Mouse (Mus musculus): ENCODE data around the gene Armc12. TPM values are rescaled to one million over a fixed set of nuclear protein-coding genes. Genes with fewer than 3 reads are reported as not detected.
"Not testable (repeated sequence)": the region's sequence is repeated elsewhere in the genome, so short reads cannot be mapped to it uniquely, and the experiment has no call there.

Armc12 gene
- total RNA-seq, 2 experiments from 2014 or later = not detected

DNA sequence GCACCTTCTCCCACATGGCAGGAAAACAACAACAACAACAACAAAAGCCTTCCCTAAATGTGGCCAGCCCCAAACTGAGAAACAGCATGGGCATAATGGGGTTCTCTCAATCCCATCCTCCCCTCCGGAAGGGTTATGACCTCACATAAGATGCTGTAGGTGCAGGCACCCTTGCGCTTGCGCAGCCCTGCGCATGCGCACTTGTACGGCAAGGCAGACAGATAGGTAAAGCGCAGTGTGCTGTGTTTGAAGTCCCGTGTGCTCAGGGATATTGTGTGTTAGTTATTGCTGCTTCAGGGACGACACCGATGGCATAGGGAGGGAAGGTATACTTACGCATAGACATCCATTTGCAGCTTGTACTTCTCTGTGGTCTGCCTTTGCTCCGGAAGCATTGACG lies 2.7 kb downstream of the Armc12 start:
- DNase-seq = no peak

DNA sequence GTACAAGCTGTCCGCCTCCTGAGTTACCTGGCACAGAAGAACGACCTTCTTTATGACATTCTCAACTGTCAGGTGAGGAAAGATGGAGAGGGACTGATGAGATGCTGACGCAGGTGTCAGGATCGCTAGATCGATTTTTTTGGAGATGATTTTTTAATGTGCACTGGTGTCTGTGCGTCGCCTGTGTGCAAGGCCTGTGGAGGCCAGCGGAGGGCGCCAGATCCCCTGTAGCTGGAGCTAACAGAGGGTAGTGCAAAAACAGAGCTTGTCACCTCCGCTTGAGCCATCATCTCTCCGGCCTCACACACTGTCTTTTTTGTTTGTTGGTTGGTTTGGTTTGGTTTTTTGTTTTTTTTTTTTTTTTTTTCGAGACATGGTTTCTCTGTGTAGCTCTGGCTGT lies 7.3 kb downstream of the Armc12 start:
- no peak for DNase-seq

DNA sequence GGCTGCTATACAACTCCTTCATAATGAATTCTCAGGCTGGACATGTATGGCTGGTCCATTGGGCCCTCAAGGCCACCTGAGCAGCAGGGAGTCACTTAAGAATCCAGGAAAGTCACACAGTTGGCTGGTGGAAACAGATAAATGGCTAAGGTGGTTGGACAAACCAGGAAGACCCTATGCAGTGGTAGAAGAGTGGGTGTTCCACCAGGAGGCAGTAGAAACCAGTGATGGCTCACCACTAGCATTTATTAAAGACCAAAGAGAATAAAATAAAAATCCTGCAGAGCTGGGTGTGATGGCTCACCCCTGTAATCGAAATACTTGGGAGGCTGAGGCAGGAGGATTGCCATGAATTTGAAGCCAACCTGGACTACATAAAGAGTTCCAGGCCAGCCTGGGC lies 16.3 kb downstream of the Armc12 start:
- no peak for DNase-seq

DNA sequence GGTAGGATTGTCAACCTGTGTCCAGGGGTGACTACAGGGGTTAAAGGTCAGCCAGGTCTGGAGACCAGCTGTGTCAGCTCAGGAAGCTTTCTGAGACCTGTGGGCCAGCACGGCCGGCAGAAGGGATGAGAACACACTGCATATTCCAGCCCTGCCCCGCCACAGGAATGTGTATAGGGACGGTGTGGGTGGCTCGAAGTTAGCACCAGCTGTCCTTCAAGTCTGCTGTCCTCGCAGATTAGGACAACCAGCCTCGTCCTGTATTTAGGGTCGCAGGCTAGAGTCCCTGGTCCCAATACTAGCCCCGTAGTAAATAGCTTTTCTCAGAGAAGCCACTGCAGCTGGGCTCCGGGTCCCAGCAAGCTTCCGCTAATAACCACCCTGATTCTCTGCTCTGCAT lies 17.9 kb downstream of the Armc12 start:
- no peak for DNase-seq

DNA sequence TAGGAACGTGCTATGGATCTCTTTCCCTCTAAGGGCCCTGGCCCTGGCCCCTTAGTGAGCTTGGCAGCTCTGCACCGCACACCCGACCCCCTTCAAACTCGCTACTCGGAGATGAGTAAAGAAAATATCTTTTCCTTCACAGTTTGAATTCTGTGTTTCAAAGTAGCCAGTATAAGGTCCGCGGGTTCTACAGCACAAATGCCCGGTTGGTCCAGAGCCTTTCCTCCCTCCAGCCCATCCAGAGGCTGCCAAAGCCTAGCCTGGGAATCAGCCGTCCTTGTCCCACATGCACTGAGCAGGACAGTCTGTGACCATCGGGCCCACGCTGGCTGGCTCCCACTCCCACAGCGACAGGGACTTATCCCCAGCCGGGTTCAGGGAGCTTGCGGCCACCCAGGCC lies 18.5 kb downstream of the Armc12 start, which contains the start of gene Clpsl2:
Gene Clpsl2, plus strand, starts transcription at position 301 of the 400 bp plus-strand sequence.
- no peak for DNase-seq

DNA sequence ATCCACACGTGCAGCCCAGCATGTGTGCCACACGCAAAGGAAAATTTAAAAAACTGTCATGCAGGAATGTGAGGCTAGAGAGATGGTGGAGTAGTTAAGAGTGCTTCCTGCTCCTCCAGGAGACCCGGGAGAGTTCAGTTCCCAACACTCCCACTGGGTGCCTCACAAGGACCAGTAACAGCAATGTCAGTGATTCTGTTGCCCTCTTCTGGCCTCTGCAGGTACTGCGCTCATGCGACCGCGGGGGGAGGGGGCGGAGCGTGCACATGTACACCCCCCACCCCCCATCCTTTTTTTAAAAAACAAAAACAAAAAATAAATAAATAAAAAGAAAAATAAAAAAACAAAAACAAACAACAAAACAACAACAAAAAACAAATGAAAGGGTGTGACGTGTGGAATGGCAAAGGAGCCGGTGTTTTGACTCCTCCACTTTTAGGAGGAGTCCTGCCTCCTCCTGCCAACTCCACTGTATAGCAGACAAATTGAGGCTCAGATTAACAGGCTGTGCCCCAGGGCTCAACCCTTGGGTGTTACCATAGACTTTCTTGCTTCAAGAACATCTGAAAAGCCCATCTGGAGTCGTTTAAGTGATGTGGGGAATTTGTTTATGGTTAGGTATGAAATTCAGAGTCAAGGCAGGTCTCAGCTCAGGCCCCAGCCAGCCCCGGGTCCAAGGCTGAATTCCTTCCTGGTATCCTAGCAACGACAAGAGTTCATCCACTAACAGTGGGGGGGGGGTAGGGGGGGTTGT lies 22.6 kb downstream of the Armc12 start:
- DNase-seq = peak; percentile 64 to 72

DNA sequence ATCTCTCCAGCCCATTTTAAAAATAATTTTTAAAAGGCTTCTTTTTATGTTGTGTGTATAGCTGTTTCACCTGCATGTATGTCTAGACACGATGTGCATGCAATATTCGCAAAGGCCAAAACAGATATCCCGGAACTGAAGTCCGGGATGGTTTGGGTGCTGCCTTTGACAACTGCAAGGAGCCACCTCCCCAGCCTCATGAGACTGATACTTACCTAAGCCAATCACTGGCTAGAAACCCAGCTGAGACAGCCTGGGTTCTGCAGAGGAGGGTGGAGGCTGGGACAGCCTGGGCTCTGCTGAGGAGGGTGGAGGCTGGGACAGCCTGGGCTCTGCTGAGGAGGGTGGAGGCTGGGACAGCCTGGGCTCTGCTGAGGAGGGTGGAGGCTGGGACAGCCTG lies 23.4 kb downstream of the Armc12 start:
- DNase-seq = not testable (repeated sequence)

DNA sequence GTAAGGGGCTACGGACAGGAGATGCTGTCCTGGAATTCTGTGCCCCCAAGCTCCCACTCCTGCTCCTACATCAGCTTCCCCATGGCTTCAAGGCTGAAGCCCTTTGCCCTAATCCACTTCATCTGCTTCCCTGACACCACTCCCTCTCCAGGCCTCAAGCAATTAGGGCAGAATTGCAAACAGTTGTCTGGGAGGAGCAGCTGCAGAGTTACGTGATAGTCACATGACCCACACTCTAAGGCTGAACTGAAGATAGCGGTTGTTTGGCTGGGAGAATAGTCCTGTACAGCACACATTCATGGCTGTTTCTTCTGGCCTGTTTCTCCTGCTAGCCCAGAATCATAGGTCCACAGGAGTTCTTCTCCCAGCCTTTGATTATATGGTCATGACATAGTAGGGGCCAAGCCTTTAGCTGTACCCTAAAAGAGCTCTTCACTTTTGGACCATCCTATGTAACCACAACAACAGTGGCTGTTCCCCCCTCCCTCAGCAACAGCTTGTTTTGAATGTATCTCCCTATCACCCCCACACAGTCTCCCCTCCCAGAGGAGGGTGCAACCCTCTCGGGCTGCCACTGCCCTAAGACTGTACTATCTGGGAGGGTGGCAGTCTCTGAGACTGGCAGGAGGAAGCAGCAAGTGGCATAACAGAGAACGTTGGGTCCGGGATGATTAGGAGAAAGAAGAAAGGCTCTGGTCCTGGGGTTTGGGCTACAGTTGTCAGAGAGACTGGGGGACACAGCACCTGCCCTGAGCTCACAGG lies 26.2 kb downstream of the Armc12 start:
- DNase-seq = no peak

DNA sequence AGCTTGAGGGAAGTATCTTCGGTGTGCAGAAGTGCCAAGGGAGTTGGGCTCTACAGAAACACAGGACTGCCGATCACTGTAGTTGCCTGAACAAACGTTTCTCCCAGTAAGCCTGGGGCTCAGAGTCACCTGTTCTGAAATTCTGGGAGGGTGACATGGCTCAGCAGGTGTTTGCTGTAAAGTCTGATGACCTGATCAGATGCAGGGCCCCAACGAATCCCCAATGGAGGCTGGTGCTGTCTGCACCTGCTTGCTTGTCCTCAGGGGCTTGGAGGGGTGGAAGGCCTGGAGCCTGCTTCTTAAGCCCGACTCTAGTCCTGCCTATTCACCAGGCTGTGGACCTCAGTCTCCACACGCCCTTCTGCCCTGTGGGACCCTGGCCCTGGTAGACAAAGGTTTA lies 27.2 kb downstream of the Armc12 start:
- no peak for DNase-seq

DNA sequence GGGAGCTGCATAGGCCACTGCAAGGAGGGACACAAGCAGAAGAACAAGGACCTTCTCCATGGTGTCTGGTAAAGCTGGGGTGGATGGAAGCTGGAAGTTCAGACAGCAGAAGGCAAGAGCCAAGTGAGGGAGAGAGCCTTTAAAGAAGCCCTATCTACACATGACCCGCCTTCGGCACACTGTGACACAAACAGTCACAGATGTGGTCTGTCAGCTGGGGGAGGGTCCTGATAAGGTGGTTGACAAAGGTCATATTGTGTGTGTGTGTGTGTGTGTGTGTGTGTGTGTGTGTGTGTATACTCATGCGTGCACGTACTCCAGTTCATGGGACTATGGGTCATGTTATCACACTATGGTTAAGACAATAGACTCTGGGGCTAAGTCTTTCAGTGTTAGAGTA lies 30.0 kb downstream of the Armc12 start, which contains the start of gene Clps:
Gene Clps, minus strand, starts transcription at position 169 of the 400 bp plus-strand sequence.
- DNase-seq = no peak

DNA sequence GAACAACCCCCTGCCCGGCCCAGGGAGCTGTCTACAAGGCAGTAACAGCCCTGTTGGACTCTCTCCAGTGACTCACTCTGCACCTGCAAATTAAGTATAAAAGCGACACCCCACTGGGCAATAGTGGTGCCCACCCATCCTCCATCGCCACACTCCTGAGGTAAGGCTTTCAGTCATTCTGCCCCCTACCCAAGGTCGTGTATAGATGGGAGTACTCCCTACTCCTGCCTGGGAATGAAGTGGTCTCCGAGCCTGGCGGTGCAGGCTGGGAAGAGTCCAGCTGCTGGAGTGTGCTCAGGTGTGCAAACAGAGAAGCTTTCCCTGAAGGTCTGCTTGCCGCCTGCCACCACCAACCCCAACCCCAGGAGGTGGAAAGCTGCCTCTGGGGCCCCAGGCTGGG lies 31.0 kb downstream of the Armc12 start:
- DNase-seq = no peak

DNA sequence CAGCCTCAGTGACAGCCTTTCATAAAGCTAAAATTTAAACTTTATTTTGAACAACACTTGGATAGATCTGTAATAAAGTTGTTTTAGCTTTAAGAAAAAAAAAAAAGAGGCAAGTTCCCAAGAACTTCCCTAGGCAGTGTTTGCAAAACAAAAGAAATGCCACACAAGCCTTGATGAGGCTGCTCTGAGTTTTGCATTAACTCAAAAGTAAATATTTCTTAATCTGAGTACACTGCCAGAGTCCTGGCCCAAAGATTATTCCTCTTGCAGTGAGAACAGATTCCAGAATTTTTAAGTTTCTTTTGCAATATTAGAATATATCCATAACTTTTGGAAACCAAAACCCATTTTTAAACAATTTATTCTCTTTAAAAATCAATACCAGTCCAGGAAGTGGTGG lies 34.6 kb downstream of the Armc12 start:
- no peak for DNase-seq

DNA sequence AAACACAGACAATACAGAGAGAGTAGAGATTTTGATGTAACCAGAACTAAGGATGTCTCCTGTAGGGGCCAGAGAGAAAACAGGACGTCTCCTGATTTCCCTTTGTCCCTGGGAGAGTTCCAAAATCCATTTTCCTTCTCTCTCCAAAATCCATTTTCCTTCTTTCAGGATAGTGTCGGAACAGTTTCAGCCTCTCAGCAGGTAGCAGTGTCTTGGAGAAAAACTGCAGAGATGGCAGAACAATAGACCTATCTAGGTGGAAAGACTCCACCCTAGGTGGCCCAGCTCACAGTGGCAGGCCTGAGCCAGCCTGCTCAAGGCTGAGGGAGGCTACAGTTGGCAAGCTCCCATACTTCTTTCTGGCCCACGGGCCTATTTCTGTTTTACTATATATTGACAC lies 36.9 kb downstream of the Armc12 start:
- no peak for DNase-seq

DNA sequence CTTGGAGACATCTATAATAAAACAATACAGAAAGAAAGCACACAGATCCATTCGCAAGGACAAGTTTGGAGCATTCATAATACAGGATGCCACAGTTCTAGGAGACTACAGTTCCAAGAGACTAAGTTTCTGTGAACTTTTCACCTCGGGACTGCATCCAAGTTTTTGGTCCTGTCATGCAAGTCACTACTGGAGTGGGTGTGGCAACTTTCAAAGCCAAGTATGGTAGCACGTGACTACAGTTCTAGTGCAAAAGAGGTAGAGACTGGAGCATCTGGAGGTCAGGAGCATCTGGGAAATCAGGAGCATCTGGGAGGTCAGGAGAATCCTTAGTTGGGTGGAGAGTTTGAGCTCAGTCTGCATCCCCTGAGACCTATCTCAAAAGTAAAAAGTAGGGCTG lies 41.3 kb downstream of the Armc12 start:
- no peak for DNase-seq

DNA sequence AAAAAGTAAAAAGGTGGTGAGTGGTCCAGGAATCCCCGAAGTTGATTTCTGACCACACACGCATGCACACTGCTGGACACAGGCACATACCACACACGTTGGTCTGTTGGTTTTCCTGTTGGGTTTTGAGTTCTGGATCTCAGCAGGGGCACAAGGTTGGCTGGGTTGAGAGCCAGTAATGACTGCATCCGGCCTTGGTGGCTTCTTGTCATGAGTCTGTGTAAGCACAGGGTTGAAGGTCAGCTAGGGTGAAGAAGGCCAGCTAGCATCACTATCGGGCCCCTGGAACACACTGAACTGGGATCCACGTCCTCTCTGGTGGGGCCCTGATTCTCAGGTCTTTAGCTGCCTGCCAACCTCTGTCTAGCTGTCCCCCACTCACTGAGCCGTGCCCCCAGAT lies 41.9 kb downstream of the Armc12 start:
- no peak for DNase-seq

DNA sequence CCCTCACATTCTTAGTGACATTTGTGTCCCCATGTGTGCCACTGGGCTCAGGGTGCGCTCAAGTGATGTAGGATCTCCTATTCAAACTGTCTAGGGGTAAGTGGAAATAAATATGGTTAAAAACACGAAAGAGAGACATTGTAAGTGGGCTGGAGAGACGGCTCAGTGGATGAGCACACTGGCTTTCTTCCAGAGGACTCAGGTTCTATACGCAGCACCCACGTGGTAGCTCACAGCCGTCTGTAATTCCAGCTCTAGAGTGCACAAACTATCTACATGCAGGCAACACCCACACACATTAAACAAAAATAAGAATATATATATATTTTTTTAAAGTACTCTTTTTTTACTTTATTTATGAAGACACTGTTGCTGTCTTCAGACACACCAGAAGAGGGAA lies 42.3 kb downstream of the Armc12 start:
- DNase-seq = no peak

DNA sequence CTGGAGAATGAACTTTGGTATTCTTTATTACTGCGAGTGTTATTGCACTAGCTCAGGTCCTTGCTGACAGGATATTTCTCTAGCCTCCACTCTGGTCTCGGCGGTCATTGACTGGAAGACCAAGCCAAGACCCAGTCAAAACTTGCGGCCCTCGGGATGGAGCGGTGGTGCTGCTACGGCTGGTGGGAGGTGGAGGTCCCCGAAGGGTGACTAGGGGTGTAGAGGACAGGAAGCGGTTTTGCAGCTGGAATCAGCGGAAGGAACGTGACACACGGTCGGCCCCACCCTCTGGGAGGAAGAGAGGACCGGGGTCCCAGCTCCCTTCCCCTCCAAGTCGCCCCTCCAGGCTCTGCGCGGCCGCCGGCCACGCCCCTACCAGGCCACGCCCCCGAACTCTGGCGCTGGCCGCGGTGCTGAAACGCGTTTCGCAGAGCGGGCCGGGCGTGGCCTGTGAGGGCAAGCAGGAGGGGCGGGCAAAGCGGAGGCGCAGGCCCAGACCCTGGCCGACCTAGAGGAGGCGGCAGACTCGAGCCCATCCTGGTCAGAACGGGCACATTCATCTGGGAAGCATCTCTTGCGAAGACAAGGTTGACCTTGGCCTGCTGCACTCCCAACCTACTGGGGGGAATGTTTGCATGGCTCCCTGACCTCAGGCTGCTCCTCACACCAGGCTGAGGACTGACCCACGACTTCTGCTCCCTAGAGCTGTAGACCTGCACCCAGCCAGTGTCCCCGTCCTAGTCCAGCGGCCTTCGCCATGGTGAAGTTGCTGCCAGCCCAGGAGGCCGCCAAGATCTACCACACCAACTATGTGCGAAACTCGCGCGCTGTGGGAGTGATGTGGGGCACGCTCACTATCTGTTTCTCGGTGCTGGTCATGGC lies 44.9 kb downstream of the Armc12 start, which contains the start of gene Lhfpl5:
Gene Lhfpl5, plus strand, starts transcription at position 398 of the 882 bp plus-strand sequence.
- no peak for DNase-seq

DNA sequence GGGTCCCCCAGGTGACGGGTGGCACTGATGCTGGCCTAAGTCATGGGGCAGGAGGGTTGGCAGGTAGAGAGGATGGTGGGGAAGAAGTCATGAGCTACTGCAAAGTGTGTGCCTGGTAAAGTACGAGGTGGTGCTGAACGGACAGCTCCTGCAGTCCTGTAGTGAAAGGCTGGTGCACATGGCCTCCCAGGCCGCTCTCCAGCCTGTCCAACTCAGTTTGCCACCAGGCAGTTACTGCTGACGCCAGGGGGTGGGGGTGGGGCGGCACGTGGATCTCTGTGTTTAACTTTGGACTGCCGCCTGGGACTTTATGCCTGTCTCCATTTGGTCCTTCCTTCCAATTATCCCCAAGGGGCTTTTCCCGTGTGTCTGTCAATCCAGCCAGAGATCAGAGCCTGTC lies 49.8 kb downstream of the Armc12 start:
- DNase-seq = no peak

DNA sequence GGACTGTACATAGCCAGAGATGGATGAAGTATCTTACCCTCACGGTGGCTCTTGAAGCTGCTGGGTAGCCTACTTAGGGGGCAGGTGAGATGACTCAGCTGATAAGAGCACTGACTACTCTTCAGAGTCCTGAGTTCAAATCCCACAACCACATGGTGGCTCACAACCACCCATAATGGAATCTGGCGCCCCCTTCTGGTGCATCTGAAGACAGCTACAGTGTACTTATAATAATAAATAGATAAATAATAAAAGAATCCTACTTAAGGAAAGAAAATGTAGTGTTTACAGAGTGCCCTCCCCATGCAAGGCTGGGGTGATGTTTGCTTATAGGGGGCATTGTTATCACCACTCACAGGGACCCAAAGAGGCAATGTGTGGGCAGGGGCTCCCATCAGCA lies 50.5 kb downstream of the Armc12 start:
- no peak for DNase-seq

DNA sequence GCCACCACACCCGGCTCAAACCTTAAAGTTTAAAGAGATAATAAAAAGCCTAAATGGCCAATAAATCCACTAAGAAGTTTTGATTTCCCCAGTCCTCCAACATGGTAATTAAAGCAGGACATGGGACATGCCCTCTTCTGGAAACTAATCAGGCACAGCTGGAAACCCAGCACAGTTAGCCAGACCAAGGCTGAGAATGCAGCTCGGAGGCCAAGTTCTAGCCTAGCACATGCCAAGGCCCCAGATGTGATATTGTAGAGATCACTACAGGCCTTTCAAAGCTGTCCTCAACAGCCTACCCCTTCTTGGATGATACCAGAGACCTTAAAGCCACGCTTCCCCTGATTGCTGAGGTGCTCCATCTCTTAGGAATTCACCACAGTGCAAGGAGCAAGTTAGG lies 55.9 kb downstream of the Armc12 start:
- no peak for DNase-seq

DNA sequence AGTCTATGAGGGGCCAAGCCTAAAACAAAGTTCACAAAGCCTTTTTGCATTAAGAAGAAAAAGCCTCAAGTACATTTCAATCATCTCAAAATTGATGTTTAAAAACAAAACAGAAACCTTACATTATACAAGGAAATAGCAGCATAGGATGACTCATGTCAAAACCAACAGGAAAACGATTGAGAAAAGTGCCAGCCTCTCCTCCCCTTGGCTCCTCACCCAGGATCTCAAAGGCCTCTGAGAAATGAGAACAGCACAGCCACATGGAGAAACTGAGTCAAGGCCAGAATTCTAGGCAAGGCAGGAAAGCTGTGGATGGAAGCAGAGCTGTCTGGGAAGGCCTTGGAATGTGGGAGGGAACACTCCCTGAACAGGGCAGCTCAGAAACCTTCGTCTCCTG lies 58.0 kb downstream of the Armc12 start:
- DNase-seq = no peak

Data from layer of hippocampus, postnatal 36 days (tissue).